8 mouse cellular contexts compared by ENCODE assay signal in genomic region chr9:44134851-44135730, GRCm38 (mm10). TPM values are rescaled to one million over a fixed set of nuclear protein-coding genes. Genes with fewer than 3 reads are reported as not detected.
DNase-seq lines count a peak whose midpoint lies in the region; ATAC-seq and TF ChIP-seq lines count a peak whose summit lies in the region.
"Had no signal": no experiment of that assay in that cellular context is flagged by ENCODE, and none has a peak within 500 bp of the region (broad histone marks: within the 10 kb centered on the region; RNA-seq: fewer than 3 reads in every experiment).

No protein-coding gene starts in this region.

- peak overlapping the region; percentile 75 for H3K4me2 ChIP-seq in forebrain, embryonic 16.5 days (ENCODE audit: low read length)
- H3K4me2 ChIP-seq in hindbrain, embryonic 14.5 days (replicated peaks): peak overlapping the region; percentile 84

- peaks cover 74% of the 10 kb centered on the region for H3K27me3 ChIP-seq in G1E (ENCODE audit: insufficient read depth, low read length)
- H3K27me3 ChIP-seq in forebrain, embryonic 16.5 days (replicated peaks; ENCODE audit: control insufficient read depth, insufficient read depth, low read length): 0 out of 2 replicates have a peak, but pooled peaks cover 5% of the 10 kb centered on the region
- peaks cover 56% of the 10 kb centered on the region for H3K27me3 ChIP-seq in hindbrain, embryonic 14.5 days (ENCODE audit: control insufficient read depth, insufficient read depth, low read length)

- ATAC-seq in G1E (ENCODE audit: extremely low read depth, insufficient number of reproducible peaks, low FRiP score, poor library complexity, severe bottlenecking): no peak
- peak; percentile 49 for ATAC-seq in forebrain, embryonic 16.5 days
- ATAC-seq in hindbrain, embryonic 14.5 days (ENCODE audit: low FRiP score): no peak

- peak overlapping the region; percentile 33 for H3K9ac ChIP-seq in forebrain, embryonic 16.5 days (replicated peaks; ENCODE audit: low read depth, low read length)
- peak overlapping the region; percentile 51 for H3K9ac ChIP-seq in hindbrain, embryonic 14.5 days

- TF ChIP-seq CTCF in G1E (IDR thresholded peaks at IDR 0.05; ENCODE audit: low read depth, low read length): no peak

- peak overlapping the region; percentile 64; the same call in 1 of the 2 replicates for H3K4me3 ChIP-seq in G1E (ENCODE audit: low read depth, low read length)
- H3K4me3 ChIP-seq in forebrain, embryonic 16.5 days (replicated peaks; ENCODE audit: low read length): peak overlapping the region; percentile 39
- peak overlapping the region; percentile 42 for H3K4me3 ChIP-seq in hindbrain, embryonic 14.5 days (replicated peaks; ENCODE audit: low read length)

- peaks cover 44% of the 10 kb centered on the region for H3K4me1 ChIP-seq in G1E (ENCODE audit: insufficient read depth, low read depth, low read length)
- H3K4me1 ChIP-seq in forebrain, embryonic 16.5 days (replicated peaks; ENCODE audit: control insufficient read depth, insufficient read depth, low read length): peaks cover 29% of the 10 kb centered on the region
- peaks cover 29% of the 10 kb centered on the region for H3K4me1 ChIP-seq in hindbrain, embryonic 14.5 days (replicated peaks; ENCODE audit: control insufficient read depth, insufficient read depth, low read length)

- under 1% methylated on average over 49 of the region's 49 CpGs for WGBS in forebrain, embryonic 16.5 days
- WGBS in hindbrain, embryonic 14.5 days: 2% methylated on average over 49 of the region's 49 CpGs

- no peak overlapping the region for H3K27ac ChIP-seq in forebrain, embryonic 16.5 days (ENCODE audit: low read length)
- H3K27ac ChIP-seq in hindbrain, embryonic 14.5 days: 0 out of 2 replicates have a peak overlapping the region, but pooled peaks have one; percentile 21

- H3K9me3 ChIP-seq in G1E (replicated peaks): no peaks in the 10 kb centered on the region
- no peaks in the 10 kb centered on the region for H3K9me3 ChIP-seq in forebrain, embryonic 16.5 days (ENCODE audit: control insufficient read depth, low read length)
- no peaks in the 10 kb centered on the region for H3K9me3 ChIP-seq in hindbrain, embryonic 14.5 days (ENCODE audit: control insufficient read depth, low read length)

- DNase-seq in G1E (ENCODE audit: low spot score) (no peak), liver (peak; percentile 39)
- DNase-seq in adrenal gland, postnatal 36 days: peak; percentile 53 to 74
- peak; percentile 50 for DNase-seq in hindbrain, embryonic 14.5 days (ENCODE audit: low spot score)
- peak; percentile 54 for DNase-seq in naive thymus-derived CD4-positive, alpha-beta T cell, adult 2 months (ENCODE audit: low read depth)
- DNase-seq in frontal cortex, postnatal 25 days (ENCODE audit: low spot score in 2 of 2): no peak

- H3K36me3 ChIP-seq in G1E (replicated peaks): peaks cover 8% of the 10 kb centered on the region
- H3K36me3 ChIP-seq in forebrain, embryonic 16.5 days (ENCODE audit: control insufficient read depth, insufficient read depth): no peaks in the 10 kb centered on the region; the same call in 1 of the 2 replicates
- H3K36me3 ChIP-seq in hindbrain, embryonic 14.5 days (replicated peaks; ENCODE audit: control insufficient read depth, insufficient read depth): no peaks in the 10 kb centered on the region

RNA-seq across cellular contexts. Expression of gene Mcam, which starts 0.8 kb away (rescaled TPM):
- total RNA-seq in G1E (2014; fragmentation: Nextera tagmentation) (not detected in 2 replicates), G1E (2017) (0.06 and 0.16 TPM in 2 replicates)
- not detected in 2 replicates for polyA plus RNA-seq in G1E (2012)
- total RNA-seq in adrenal gland, postnatal 36 days (2021): 10 to 100 TPM; 30.7 to 73.7 TPM
- polyA plus RNA-seq in forebrain, embryonic 16.5 days (2015; fragmentation: Nextera tagmentation; extraction: Ambion mirVana): 12.9 and 15.0 TPM in 2 replicates
- polyA plus RNA-seq in hindbrain, embryonic 14.5 days (2014; fragmentation: Nextera tagmentation; extraction: Ambion mirVana): 12.6 and 13.6 TPM in 2 replicates

RNA-seq across cellular contexts. Expression of gene Rnf26, which starts 21.8 kb away (rescaled TPM):
- 40.6 and 46.9 TPM in 2 replicates for total RNA-seq in G1E (2014; fragmentation: Nextera tagmentation)
- total RNA-seq in G1E (2017): 10.5 and 11.4 TPM in 2 replicates
- polyA plus RNA-seq in G1E (2012): 29.7 and 41.9 TPM in 2 replicates
- 10 to 100 TPM; 28.0 to 32.7 TPM for total RNA-seq in adrenal gland, postnatal 36 days (2021)
- polyA plus RNA-seq in forebrain, embryonic 16.5 days (2015; fragmentation: Nextera tagmentation; extraction: Ambion mirVana): 33.4 and 43.2 TPM in 2 replicates
- polyA plus RNA-seq in hindbrain, embryonic 14.5 days (2014; fragmentation: Nextera tagmentation; extraction: Ambion mirVana): 30.6 and 32.7 TPM in 2 replicates

RNA-seq across cellular contexts. Expression of gene Gm49380, which starts 21.8 kb away (rescaled TPM):
- not detected in 2 replicates for total RNA-seq in G1E (2014; fragmentation: Nextera tagmentation)
- 0.12 and 0.27 TPM in 2 replicates for total RNA-seq in G1E (2017)
- 0.15 TPM in 1 of 2 replicates, not detected in the other for polyA plus RNA-seq in G1E (2012)
- under 1 TPM; 0.70 to 0.76 TPM for total RNA-seq in adrenal gland, postnatal 36 days (2021)
- 0.15 and 0.16 TPM in 2 replicates for polyA plus RNA-seq in forebrain, embryonic 16.5 days (2015; fragmentation: Nextera tagmentation; extraction: Ambion mirVana)
- 0.35 TPM in 1 of 2 replicates, not detected in the other for polyA plus RNA-seq in hindbrain, embryonic 14.5 days (2014; fragmentation: Nextera tagmentation; extraction: Ambion mirVana)
- polyA plus RNA-seq: large intestine, adult 2 months had no signal

RNA-seq across cellular contexts. Expression of gene C1qtnf5, which starts 28.0 kb away (rescaled TPM):
- not detected in 2 replicates for total RNA-seq in G1E (2014; fragmentation: Nextera tagmentation)
- 0.29 TPM in 1 of 2 replicates, not detected in the other for total RNA-seq in G1E (2017)
- polyA plus RNA-seq in G1E (2012): 0.21 TPM in 1 of 2 replicates, not detected in the other
- total RNA-seq in adrenal gland, postnatal 36 days (2021): 10 to 100 TPM; 13.0 to 20.4 TPM
- 2.3 and 2.7 TPM in 2 replicates for polyA plus RNA-seq in forebrain, embryonic 16.5 days (2015; fragmentation: Nextera tagmentation; extraction: Ambion mirVana)
- 7.0 and 8.0 TPM in 2 replicates for polyA plus RNA-seq in hindbrain, embryonic 14.5 days (2014; fragmentation: Nextera tagmentation; extraction: Ambion mirVana)

RNA-seq across cellular contexts. Expression of gene Mfrp, which starts 33.6 kb away (rescaled TPM):
- total RNA-seq in G1E (2014; fragmentation: Nextera tagmentation): not detected in 2 replicates
- not detected in 2 replicates for total RNA-seq in G1E (2017)
- polyA plus RNA-seq in G1E (2012): not detected in 2 replicates
- total RNA-seq in adrenal gland, postnatal 36 days (2021): under 1 TPM in 1 of 2 experiments, not detected in 1; 0.10 TPM
- 0.12 TPM in 1 of 2 replicates, not detected in the other for polyA plus RNA-seq in forebrain, embryonic 16.5 days (2015; fragmentation: Nextera tagmentation; extraction: Ambion mirVana)
- 0.31 and 0.41 TPM in 2 replicates for polyA plus RNA-seq in hindbrain, embryonic 14.5 days (2014; fragmentation: Nextera tagmentation; extraction: Ambion mirVana)
- polyA plus RNA-seq: large intestine, adult 2 months had no signal

Comparison
In these comparisons a context has a peak if more than half of its experiments do, and no peak if none do; other contexts are left out.
1. DNase-seq: peak in adrenal gland, postnatal 36 days (2 of 2), hindbrain, embryonic 14.5 days (single experiment), liver (single experiment) and naive thymus-derived CD4-positive, alpha-beta T cell, adult 2 months (single experiment); none in G1E (single experiment) and frontal cortex, postnatal 25 days (0 of 2).
2. RNA of gene Mcam, which starts 0.8 kb away (polyA plus RNA-seq): 12.6 to 13.6 TPM in hindbrain, embryonic 14.5 days and 12.9 to 15.0 TPM in forebrain, embryonic 16.5 days; not detected in G1E; every median in the first group is over 10 times any median in the second.
3. Peak in every context shown above with its lines, with median percentiles within 50 percentile points of each other: H3K4me3 ChIP-seq.